Mouse (Mus musculus): ENCODE data around the gene Tomm40l.
"Not testable (repeated sequence)": the region's sequence is repeated elsewhere in the genome, so short reads cannot be mapped to it uniquely, and the experiment has no call there.

Tomm40l gene

DNA sequence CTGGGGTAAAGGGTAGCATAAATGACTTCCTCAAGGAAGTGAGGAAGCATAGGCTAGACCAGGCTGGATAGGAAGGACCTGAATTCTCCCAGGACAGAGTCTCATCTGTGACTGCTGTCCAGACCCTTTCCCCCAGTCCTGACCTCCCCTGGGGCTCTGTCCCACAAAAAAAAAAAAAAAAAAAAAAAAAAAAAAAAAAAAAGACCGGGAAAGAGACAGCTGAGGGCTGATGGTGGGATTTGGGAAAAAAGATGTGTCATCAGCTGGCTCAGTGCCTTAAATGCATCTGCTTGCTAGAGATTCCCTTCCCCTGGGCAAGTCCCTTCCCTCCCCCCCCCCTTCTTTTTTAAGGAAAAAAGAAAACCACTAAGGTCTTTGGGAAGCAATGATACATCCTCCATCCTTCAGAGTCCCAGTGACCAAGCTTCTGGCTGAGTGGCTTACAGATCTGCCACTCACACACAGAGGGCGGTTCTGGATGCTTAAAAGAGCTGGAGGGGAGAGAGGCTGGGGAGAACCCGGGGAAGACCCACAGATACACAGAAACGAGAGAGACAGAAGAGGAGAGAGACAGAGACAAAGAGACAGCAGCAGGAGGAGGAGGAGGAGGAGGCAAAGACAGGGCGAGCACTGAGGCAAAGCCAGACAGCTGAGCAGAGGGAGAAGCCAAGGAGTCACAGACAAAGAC lies 27.7 kb upstream of the Tomm40l start, which contains the start of gene Adamts4:
Gene Adamts4, plus strand, starts transcription at position 509 of the 688 bp plus-strand sequence.
- no peak for DNase-seq (ENCODE audit: low spot score)

- DNase-seq (ENCODE audit: low spot score) = no peak
Measured at GRCm38 (mm10) chr1:171248386-171249226, 26.3 kb upstream of the Tomm40l start.

DNA sequence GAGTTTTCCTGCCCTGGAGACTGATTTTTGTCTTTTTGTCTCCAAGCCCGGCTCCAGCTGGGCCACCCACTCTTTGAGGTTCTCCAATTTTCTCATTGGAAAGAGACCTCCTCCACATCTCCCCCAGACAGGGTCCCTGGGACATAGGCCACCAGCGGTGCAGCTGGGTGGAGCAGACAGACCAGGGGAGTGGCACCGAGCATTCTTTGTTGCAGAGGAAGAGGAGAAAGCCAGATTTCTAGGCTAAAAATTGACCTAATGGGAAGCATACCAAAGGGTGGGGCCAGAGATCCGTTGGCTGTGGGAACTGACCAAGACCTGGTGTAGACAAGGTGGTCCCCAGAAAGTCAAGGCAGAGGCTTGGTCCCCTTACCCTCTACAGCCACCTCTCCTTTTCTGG lies 25.6 kb upstream of the Tomm40l start:
- DNase-seq (ENCODE audit: low spot score) = no peak

GRCm38 (mm10) chr1:171247453-171247841 lies 25.1 kb upstream of the Tomm40l start:
- no peak for DNase-seq (ENCODE audit: low spot score)

DNA sequence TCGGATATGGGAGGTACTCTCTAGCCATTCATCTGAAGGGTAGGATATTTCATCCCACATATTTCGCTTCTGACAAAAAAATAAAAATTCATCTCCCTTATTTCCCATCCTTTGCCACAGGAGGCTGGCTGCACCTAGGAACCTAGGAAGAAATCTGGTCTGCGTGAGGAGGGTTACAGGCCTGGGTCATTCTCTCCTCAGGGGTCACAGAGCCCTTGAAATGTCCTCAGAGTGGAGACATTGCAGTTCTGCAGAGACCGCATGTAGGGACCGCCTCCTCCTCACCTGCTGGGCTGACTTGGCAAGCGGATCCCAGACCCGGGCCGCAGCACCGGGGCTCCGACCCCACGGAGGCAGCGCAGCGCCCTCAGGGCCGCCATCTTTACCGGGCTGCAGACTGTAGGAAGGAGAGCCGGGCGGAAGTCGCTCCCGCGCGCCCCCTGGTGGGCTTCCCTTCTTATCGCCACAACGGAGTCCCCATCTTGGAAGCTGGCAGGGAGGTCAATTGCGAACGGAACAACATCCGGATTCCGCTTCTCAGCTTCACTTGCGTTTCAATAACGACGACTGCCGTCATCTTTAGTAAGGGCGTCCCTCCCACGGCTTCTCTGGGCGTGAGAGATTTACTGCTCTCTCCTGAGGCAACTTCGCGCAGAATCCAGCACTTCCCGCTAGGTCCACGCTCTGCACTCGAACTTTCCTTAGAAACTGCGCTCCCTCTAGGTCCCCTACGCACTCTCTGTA lies 24.6 kb upstream of the Tomm40l start:
- DNase-seq (ENCODE audit: low spot score) = peak; percentile 85

DNA sequence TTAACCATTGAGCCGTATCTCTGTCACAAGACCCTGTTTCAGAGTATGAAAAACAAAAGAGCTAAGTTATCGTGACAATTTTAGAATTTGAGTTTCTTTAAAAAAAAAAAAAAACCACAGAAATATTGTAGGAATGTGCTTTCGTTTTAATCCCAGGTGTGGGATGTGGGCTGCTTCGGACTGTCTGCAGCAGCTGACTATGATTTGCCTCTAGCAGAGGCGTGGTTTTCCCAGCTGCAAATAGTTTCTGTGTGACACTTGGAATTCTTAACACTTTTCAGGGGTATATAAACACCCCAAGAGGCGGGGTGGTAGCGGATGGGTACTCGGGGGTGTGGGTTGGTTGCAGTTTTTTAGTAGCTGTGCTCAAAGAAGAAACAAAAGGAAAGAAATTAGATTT lies 23.0 kb upstream of the Tomm40l start:
- DNase-seq (ENCODE audit: low spot score) = no peak

DNA sequence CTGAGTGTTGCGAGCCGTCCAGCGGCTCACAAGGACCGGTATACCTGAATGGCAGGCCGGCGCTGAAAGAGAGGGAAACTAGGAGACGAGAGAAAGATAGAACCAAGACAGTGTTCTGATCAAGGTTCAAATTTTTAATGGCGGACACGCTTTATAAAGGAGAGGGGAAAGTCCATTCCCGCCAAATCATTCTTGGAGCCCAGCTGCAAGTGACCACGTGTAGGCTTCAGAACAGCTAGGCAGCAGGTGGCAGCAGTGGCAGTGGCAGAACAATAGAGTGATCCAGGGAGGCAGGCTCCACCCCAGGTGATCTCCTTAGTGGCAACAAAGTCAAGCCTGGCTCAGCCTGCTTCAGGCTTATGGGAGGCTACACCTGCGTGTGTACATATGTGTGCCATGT lies 19.6 kb upstream of the Tomm40l start:
- not testable (repeated sequence) for DNase-seq (ENCODE audit: low spot score)

DNA sequence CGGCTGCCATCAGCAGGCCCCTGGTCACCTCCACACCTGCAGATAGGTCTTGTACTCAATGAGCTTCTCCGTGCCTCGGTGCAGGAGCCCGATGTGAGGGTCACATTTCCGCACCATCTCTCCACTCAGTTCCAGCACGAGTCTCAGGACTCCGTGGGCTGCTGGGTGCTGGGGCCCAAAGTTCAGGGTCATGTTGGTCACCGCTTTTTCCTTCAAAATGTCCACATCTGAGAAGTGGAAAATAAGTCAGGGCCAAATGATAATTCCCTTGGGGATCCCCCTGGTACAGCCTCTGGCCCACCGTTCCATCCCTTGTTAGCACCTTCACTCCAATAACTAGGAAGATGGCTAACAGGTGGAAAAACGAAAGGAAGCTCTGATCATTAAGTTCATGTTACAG lies 18.6 kb upstream of the Tomm40l start:
- DNase-seq (ENCODE audit: low spot score) = no peak

DNA sequence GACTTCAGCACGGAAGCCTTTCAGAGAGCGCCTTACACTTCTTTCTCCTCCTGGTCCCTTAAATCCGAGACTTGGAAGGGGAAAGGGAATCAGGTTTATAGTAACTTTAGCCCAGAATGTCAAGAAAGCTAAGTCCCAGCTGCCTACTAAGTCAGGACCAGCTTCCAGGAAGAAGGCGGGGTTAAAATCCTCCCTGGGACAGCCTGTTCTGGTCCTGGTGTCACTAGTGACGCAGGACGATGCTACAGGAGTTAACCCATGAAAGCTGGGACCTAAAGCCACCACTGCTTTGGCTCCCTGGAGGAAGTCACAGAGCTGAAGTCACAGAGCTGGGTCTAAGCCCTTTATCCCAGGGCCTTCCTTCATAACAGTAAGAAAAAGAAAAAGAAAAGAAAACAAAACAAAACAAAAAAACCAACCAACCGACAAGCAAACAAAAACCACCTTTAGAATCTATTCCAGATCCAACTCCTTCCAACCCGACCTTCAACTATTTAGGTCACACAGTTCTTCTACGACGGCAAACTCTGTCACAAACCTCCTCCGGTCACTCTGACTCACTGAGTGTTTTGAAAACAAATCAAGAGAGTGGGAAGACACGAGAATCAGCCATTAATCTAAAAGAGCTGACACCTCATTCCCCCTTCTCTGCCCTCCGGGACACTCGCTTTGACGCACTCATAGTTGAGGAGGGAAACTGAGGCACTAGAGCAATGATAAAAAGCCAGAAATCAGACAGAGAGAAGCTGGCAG lies 17.9 kb upstream of the Tomm40l start:
- no peak for DNase-seq (ENCODE audit: low spot score)

DNA sequence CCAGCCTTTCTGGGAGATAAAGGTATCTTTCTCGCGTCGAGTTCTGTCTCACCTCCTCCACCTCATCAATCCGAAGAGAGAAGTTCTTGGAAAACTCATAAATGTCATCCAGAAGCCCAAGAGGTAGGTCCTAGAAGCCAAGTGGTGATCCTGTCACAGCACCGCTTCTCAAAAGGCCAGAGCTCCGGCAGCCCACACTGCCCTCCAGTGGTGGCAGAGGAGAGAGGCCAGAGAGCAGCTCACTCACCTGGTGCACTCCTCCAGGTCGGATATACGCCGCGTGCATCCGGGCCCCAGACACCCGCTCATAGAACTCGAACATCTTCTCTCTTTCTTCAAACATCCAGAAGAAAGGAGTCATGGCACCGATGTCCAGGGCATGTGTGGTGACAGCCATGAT lies 16.1 kb upstream of the Tomm40l start:
- no peak for DNase-seq (ENCODE audit: low spot score)

- DNase-seq (ENCODE audit: low spot score) = no peak
Measured at GRCm38 (mm10) chr1:171237438-171237837, 15.1 kb upstream of the Tomm40l start.

- DNase-seq (ENCODE audit: low spot score) = no peak
Measured at GRCm38 (mm10) chr1:171235791-171236190, 13.5 kb upstream of the Tomm40l start.

GRCm38 (mm10) chr1:171234538-171234937 lies 12.2 kb upstream of the Tomm40l start:
- no peak for DNase-seq (ENCODE audit: low spot score)

DNA sequence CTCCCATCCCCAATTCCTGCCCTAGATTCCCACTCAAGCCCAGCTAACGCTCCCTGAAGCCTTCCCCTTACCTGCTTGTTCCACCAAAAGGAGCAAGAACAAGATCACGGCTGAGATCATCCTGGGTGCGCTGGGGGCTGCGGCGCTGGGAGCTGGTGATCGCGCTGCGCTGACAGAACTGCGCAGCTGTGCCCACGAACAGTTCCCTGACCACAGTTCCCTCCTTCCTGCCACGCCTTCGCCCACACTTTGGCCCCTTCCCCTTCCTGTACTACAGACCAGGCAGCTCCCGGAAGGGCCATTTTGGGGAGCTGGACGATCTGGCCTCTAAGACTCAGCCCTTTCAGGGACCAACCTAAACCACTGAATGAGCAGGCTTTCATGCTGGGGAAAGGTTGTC lies 11.8 kb upstream of the Tomm40l start, which contains the start of gene Fcer1g:
Gene Fcer1g, minus strand, starts transcription at position 240 of the 400 bp plus-strand sequence.
- no peak for DNase-seq (ENCODE audit: low spot score)

DNA sequence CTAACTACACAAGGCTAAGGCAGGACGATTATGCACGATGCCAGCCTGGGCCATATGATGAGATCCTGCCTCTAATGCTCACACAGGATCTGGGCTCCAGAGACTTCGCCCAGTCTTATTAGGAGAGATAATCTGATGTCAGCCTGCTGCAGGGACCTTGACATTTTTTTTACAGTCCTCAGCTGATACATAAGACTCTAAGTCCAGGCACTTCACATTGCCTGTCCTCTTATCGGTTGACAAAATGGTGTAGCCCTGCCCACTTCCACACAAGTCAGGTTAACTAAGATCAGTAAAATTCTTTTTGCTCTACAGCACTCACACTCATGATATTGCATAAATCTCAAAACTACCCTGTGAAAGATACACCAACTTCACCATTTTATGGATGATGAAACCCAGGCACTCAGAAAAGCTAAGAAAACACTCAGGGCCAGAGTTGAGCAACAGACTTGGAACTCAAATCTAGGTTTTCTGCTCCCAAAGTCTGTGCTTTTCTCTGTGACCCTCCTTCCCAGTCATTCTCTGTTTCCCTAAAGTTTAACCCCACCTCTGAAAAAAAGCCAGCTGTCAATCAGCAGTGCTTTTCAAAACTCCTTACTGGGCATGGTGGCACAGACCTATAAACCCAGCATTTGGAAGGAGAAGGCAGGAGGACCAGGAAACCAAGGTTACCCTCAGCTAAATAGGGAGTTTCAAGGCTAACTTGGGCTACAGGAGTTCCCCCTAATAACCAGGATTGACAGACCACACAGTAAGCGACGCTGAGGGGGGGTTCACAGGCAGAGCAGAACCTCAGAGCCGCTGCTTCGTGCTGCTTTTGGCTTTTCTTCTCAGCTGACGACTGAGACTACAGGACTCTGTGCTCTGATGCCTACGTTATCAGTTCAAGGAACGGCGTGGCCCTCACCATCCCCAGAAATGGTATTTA lies 10.8 kb upstream of the Tomm40l start:
- DNase-seq (ENCODE audit: low spot score) = no peak

GRCm38 (mm10) chr1:171232348-171232747 lies 10.0 kb upstream of the Tomm40l start:
- DNase-seq (ENCODE audit: low spot score) = no peak

DNA sequence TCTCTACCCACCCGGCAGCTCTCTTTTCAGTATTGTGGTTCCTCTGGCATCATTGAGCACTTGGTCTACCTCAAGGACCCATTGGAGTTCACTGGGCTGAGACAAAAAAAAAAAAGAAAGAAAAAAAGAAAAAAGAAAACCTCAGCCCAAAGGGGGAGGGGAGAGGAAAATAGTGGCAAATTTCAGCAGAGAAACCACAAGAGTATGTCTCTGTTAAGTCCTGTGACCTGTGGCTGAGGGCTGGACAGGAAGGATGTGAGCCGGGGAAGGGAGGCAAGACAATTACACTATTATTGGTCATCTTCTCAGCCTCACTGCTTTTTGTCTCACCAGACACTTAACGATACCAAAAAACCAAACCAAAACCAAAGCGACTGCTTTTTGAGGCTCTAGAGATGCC lies 9.5 kb upstream of the Tomm40l start:
- no peak for DNase-seq (ENCODE audit: low spot score)

DNA sequence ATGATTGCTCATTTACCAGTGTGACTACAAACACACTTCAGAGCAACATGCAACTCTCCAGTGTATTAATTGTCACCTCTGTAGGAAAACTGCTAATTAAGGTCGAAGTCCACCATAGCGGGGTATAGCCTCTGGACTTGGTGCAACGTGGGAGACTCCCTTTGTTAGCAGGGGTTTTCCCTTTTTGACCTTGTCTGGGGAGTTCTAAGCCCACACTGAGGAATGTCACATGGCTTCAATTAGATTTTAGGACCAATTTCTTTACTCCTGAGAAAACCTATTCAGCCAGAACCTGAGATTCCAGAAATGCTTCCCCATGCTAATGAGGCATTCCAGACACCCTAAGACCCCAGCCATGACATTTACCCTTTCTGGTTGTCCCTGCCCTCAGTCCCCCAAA lies 7.9 kb upstream of the Tomm40l start:
- no peak for DNase-seq (ENCODE audit: low spot score)

GRCm38 (mm10) chr1:171229750-171230149 lies 7.4 kb upstream of the Tomm40l start:
- DNase-seq (ENCODE audit: low spot score) = no peak

- DNase-seq (ENCODE audit: low spot score) = no peak
Measured at GRCm38 (mm10) chr1:171227879-171228278, 5.6 kb upstream of the Tomm40l start.

DNA sequence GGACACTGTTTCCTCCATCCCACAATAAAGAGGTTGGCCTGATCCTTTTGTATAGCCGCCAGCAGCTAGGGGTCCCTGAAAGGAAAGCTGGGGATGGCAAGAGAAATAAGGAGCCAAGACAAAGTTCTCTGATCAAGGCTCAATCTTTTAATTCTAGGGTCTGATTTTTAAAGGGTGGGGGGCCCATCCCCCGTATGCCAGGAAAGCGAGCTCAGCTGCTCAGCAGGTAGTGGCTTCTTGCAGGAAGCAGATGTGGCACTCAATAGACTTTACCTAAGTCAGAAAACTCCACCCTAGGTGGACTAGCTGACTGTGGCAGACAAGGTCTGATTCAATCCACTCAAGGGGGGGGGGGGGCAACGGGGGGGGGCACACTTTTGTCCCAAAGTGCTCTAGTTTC lies 4.5 kb upstream of the Tomm40l start:
- DNase-seq (ENCODE audit: low spot score) = no peak

Data from ovary, postnatal 10 days (tissue).